Mouse (Mus musculus) heart, postnatal 36 days (tissue): ENCODE data around the gene Sla2. TPM values are rescaled to one million over a fixed set of nuclear protein-coding genes. Genes with fewer than 3 reads are reported as not detected.
"Not testable (repeated sequence)": the region's sequence is repeated elsewhere in the genome, so short reads cannot be mapped to it uniquely, and the experiment has no call there.

Source experiments
- DNase-seq, 2 experiments: peaks; one replicate each; pipeline ENCODE4 v3.0.0; 2021 to 2022
- intact Hi-C: fragments of 180-260 bp; cut with DNase I; formaldehyde crosslinking; loops from one replicate; pipeline ENCODE4 v1.15.1; 2025
- total RNA-seq, 2 experiments: library from RNA; stranded (reverse); gene quantifications; 2 replicates each; pipeline ENCODE4 v1.2.3; 2021

Sla2 gene
- total RNA-seq: not detected

DNA sequence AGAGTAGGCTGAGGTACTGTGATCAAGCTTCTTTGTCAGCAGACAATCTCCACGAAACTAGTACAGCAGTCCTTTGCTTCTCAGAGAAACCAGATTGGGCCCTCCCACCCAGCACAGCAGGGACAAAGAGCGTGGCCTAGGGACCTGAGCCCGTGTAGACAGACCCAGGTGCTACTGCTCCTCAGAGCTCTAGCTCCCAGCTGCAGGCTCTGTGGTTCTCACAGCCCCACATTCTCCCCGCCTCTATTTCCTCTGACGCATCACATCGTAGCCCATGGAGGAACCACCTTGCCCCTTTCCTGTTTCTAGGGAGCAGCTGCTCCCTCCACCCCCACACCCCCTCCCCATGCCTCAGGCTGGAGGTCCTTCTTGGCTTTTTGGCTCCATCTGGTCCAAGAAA is at the start of gene Sla2:
Gene Sla2 (minus strand): TSS at position 176 of the 400 bp plus-strand sequence.
- DNase-seq: no peak
- intact Hi-C loops: no loop called here

DNA sequence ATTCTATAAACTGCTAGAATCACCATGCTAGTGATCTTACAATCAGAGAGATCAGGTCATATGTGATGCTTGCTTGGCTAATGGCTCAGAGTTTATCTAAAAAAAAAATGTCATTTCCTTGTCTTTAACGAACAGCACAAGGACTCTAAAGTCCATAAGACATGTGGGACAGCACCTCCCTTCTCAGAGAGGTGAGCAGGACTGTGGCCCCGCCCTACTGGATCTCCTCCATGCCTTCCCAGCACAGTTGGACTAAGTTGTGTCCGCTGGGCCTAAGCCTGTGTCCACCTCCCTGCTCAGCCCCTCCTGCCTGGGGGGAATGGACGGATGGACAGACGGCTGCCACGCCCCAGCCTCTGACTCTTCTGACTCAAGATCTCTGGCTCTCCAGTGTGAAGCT is 48.0 kb upstream of the Sla2 start:
- DNase-seq: no peak
- intact Hi-C loops: no loop called here

DNA sequence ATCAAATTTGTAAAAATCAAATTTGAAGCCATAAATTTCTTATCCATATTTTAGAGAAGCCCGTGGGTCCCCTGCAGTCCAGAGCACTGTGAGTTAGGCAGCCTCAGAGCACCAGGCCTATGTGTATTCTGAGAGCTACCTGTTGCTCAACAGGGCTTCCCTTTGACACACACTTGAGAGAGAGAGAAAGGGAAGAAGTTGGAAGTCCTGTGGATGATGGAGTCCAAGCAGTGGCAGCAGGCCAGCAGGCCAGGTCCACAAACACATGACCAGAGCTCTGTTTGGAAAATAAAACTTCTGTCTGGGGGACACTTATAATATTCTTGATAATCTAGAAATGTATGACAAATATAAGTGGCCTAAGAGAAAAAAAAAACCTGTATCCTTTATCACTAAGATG is 46.4 kb upstream of the Sla2 start:
- DNase-seq: no peak
- intact Hi-C loops: no loop called here

DNA sequence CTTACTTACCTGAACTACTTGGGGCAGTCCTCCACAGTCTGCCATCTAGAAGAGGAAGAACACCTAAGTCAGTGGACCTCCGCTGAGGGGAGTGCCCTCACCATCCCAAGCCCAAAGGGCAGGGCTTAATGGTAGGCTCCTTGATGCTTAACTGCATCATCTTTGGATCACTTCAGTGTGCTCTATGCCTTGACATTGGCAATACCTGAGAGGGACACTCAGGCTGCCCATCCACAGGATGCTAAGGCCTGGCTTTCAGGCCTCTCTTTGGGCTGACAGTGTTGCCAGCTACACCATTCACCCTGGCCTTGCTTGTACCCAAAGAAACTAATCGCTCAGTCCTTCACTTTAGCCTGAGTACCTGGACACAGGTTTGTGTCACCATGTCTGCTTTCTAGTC is 44.4 kb upstream of the Sla2 start:
- DNase-seq: no peak
- intact Hi-C loops: no loop called here

DNA sequence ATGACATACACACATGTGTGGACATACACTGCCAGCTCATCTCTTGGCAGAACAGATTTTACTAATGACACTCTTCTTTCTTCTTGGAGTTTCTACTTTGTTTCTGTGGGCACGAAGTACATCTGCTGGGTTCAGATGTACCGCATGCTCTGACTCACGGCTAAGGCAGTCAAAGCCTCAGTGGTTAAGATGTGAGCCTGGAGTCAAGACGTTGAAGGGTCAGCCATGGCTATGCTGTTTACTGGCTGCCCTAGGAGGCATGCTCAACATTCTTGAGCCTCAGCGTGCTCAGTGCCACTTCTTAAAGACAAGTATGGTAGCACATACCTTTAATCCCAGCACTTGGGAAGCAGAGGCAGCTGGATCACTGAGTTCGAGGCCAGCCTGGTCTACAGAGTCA is 43.6 kb upstream of the Sla2 start:
- intact Hi-C loops: no loop called here
- DNase-seq: no peak

DNA sequence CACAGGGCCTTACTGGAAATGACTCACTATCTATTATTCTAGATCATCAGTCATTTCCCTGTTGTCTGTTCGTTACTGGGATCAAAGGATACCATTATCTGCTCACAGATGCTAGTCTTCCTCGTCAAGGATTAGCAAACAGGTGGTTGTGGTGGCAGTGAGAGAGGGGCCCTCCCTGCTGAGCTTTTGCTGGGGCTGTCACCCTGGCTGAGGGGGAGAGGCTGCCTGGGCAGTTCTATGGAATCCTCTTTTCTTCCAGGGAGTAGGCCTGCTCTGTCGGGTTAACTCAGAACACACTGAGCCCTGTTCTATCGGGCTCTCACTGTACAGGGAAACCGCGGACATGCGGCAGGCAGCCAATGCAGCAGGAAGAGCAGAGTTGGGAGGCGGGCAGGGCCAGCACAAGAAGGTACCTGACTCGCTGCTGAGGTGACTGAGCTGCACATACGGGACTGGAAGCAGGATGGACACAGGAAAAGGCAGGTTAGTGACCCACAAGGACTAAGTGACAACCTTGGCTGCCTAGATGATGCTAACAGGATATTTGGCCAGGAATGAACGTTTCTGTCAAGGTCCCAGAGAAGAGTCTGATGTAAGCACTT is 42.6 kb upstream of the Sla2 start:
- DNase-seq: no peak
- intact Hi-C loops: no loop called here

DNA sequence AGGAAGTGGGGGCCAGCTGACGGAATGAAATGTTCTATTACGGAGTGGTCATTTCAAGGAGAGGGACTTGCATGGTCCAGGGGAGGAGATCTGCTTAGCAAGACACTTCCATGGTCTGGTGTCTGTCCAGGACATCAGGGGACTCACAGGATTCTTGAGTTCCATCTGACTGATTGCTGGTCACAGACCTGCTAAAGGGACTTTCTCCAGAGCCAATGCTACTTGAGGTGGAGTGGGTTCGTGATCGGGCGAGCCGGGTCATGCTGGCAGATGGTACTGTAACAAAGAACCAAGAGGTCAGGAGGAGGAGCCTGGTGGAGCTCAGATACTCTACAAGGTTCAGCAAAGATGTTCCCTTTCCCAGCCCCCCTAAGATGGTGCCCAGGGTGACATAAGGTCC is 41.6 kb upstream of the Sla2 start:
- no peak for DNase-seq
- intact Hi-C loops: no loop called here

DNA sequence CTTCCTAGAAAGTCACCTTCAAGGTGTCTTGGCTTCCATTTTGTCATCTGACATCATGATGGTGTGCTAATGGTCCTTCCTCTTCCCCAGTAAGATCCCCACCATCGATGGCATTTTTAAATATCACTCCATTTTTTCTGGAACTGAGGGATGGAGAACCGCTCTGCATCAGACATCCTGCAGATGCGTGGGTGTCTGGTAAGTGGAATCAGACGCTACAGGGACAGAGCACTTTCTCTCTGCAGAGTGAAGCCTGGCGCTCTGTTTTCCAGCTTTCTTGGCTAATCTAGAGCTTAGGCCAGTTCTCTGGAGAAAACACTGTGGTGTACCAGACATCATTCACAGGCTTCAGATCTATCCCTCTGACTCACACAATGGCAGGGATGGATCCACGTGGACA is 40.7 kb upstream of the Sla2 start:
- intact Hi-C loops: no loop called here
- no peak for DNase-seq

DNA sequence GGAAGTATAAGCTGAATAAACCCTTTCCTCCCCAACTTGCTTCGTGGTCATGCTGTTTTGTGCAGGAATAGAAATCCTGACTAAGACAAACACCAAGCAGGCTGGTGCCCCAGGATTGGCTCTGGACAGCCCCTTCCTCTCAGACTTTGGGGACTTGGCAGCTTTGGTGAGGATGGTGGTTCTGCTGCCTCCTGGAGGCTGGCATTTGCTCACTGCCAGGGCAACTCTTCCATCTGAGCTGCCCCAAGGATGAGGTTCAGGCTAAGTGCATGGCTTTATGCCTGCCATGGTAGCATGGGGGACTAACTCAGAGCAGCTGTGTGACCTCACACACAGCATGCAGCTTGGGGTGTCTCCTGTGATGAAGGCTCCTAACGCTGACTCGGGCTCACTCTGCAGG is 38.6 kb upstream of the Sla2 start:
- not testable (repeated sequence) for DNase-seq

DNA sequence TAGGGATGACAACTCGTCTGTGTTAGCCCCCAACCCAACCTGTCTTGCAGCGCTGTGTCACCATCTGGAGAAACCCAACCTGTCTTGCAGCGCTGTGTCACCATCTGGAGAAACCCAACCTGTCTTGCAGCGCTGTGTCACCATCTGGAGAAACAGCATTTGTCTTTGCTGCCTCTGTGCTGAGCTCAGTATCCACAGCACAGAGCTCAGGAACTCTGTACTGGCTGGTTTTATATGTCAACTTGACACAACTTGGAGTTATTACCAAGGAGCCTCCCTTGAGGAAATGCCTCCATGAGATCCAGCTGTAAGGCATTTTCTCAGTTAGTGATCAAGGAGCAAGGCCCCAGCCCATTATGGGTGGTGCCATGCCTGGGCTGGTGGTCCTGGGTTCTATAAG is 38.1 kb upstream of the Sla2 start:
- DNase-seq, intact Hi-C loops: not testable (repeated sequence)

More for the DNA sequence above, 38.6 kb upstream of the Sla2 start:
- intact Hi-C loops: not testable (repeated sequence)

DNA sequence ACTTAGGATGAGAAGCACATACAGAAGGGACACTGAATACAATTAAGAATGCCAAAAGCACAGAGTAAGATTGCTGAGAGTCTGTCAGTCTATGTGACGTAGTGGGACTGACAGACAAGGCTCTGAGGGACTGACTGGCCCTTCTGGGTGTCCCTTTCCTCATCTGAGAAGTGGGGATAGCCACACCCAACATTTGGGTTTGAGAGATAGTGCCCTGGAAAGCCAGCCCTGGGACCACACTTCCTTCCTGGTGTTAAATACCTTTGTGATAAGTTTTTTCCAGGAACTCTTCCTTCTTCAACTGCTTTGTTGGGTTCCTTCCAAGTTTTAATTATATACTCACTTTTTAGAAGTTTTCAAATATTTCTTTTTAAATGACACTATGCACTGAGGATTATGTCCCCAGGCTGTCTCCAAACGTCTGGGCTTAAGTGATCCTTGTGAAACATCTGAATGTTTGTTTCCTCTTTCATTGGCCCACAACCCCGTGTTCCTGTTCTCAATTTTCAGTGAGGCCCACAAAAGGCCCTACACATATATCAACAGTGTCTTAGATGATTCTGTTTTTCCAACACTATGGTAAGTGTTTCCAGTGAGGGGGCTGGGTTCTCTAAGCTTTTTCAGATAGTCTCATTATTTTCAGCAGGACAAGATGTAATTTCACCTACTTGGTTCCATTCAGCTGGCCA is 37.4 kb upstream of the Sla2 start:
- DNase-seq: no peak
- intact Hi-C loops: no loop called here

DNA sequence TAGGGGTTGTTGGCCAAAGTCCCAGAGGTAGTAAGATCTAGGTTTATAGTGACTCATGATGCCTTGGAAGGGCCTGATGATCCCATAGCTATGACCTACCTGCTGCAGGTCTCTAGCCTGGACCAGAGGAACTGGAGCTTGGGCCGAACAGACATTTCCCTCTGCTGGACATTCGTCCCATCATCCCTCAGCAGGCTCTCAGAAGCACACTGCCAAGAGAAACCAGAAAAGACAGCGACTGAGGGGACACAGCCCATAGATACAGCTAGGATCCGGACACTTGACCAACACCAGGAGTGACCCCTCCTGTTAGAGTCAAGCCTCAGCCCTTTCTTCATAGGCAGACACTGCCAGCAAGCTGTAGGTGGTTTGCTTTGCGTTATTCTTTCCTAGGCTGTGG is 36.1 kb upstream of the Sla2 start:
- DNase-seq: no peak
- intact Hi-C loops: no loop called here

DNA sequence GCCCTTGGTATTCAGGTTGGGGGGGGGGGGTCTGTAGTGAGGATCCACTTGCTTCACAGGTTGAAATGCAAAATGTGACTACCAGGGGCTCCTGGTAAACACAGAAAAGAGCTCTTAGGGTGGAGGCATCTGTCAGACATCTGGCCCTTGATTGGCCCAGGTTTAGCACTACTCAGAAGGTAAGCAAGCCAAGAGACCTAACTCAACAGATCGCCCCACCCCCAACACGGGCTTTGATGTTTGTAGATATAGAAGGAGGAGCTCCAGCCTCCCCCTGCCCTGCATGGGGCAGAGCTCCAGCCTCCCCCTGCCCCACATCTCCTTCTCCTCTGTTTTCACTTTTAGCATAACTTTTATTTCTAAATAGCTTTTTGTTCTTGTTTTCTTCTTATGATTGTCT is 32.8 kb upstream of the Sla2 start:
- intact Hi-C loops: no loop called here
- DNase-seq: no peak

DNA sequence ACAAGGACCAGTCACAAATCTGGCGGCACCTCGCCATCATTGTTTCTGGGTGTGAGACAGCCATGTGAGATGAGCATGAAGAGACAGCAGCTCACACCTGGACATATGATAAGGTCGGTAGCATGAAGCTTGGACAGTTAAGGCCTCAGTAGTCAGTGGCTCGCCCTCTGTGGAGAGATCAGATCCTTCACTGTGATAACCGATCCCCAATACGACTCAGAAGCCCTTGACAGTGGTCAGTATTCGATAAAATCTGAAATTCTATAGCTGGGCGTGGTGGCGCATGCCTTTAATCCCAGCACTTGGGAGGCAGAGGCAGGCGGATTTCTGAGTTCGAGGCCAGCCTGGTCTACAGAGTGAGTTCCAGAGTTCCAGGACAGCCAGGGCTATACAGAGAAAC is 32.2 kb upstream of the Sla2 start:
- DNase-seq, intact Hi-C loops: not testable (repeated sequence)

DNA sequence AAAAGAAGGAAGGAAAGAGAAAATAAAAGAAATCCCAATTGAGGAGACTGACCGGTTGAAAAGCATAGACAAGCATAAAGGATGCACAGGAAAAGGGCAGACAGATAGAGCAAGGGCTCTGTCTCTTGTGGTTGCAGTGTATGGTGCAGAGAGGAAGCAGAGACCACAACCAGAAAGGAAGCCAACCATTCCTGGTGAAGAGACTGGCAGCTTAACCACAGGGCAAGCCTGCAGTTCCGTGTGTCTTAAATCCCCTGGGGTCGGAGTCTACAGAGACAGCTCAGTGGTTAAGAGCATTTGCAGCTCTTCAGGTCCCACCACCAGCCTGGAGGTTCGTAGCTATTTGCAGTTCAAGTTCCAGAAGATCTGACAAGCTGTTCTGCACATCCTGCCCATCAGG is 31.6 kb upstream of the Sla2 start:
- no peak for DNase-seq
- intact Hi-C loops: no loop called here

DNA sequence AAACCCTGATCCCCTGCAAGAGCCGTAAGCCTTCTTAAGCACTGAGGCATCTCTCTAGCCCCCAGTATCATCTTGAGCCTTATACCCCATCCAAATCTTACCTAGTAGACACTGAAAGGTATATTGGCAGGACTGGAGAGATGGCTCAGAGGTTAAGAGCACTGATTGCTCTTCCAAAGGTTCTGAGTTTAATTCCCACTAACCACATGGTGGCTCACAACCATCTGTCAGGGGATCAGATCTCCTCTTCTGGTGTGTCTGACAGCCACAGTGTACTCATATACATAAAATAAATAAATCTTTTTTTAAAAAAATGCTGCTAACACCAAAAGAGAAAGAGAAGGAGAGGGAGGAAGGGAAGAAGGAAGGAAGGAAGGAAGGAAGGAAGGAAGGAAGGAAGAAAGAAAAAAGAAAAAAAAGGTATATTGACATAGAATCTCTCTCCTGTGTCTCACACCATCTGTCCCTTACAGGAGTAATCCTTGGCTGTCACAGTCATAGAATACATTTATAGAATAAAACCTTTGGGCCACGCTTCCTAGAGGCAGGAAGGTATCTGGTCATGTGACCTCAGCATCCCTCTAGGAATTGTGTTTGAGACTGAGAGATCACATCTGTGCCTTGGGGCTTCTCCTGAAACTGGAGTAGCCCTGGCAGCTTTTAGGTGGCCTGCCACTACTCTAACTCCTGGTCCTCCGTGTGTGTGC is 29.6 kb upstream of the Sla2 start:
- no peak for DNase-seq
- intact Hi-C loops: no loop called here

DNA sequence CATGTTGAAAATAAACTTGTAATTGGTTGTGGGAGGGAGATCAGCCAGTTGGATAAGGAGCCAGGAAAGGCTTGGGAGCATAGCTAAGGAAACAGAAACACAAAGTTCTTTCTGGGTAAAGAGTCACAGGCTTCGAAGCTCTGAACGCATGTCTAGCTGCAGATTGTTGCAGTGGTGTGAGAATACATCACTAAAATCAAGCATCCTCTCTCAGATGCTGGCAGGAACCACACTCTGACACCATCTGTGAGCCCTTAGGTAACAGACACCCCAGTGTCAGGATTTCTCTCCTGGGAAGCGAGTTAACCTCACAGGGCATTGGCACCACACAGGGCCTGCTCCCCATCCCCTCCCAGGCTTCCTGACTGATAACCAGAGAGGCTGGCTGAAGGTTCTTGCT is 28.6 kb upstream of the Sla2 start:
- no peak for DNase-seq
- intact Hi-C loops: loop anchor here (1.0 kb wide), 1 partner anchor 33 kb away; no protein-coding TSS in a partner anchor

DNA sequence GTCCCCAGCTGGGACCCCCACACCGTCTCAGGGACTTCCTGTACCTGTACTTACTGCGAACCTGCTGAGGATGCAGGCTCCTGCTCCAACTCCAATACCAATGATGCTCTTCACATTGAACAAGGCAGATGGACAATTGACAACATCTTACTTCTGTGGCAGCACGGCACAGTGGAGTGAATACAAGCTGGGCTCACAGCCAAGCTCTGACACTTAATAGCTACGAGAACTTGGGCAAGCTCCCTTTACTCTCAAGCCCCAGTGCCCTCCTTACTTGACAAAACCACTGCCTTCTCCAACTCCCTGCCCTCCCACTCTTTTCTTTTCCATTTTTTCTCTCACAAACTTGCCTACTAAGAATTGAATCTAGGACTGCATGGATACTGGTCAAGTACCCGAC is 26.2 kb upstream of the Sla2 start:
- DNase-seq: no peak
- intact Hi-C loops: no loop called here

DNA sequence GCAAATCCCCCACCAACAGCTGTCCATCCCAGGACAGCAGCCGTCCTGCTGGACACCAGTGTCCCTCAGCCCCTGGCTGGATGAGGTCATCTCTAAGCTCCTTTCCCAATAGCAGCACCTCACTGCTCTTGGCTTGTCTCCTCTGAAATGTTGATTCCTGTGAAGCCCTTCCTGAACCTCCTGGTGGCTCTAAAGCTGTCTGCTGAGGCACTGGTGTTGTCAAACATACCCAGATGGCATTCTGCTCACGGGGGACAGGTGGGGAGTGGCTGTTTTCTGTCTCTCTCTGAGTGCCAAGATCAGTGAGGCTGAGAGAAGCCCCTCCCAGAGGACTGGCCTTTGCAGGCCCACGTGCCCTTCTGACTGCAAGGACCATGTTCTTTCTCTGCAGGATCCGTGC is 18.9 kb upstream of the Sla2 start:
- intact Hi-C loops: loop anchor here (1.0 to 2.0 kb wide), 3 partner anchors 90 to 189 kb away; no protein-coding TSS in a partner anchor
- not testable (repeated sequence) for DNase-seq

DNA sequence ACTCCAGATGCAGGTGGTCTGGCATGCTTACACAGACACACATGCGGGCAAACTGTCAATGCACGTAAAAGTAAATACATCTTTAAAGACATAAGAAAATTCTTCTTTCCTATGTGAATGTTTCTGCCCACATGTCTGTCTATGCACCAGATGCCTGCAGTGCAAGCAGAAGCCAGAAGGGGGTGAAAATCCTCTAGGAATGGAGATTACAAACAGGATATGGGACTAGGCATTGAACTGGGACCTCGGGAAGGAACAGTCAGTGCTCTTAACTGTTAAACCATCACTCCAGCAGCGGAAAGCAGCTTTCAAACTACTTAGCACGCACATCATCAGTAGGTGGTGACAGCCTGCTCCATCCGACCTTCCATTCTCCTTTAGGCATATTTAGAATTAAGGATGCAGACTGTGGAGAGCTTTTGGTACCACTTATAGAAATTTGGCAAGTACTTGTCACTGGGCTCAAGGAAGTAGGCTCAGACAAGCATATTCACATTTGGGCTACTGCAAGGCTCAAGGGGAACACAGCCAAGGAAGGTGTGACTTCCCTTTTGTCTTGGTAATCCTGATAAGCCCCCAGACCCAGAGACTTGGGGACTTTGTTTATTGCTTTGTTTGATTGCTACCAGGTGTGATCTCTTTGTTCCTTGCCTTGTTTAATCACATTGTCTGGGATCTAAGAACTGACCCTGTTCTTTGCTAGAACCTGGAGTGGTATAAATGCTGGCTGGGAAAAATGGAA is 18.2 kb upstream of the Sla2 start:
- intact Hi-C loops: loop anchor here (1.0 to 2.0 kb wide), 3 partner anchors 91 to 190 kb away; no protein-coding TSS in a partner anchor

DNA sequence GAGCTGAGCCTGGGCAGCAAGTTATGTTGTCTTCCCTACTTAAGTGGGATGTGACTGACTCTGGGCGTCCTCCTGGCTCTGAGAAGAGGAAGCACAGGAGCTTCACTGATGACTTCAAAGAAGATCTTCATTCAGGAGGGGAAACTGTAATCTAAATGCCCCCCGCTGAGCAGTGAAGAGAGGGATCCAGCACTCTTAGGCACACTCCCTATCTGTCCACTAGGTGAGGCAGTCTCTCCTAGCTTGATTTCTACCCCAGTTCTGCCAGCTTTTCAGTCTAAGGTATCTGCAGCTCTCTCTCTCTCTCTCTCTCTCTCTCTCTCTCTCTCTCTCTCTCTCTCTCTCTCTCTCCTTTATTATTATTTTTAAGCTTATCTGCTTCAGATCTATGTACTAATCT is 16.4 kb upstream of the Sla2 start:
- no peak for DNase-seq
- intact Hi-C loops: no loop called here

More for the DNA sequence above, 18.2 kb upstream of the Sla2 start:
- DNase-seq: peak; percentile 65 to 75
